Mouse (Mus musculus): ENCODE results near the gene Olfr589. TPM values are rescaled to one million over a fixed set of nuclear protein-coding genes. Genes with fewer than 3 reads are reported as not detected.
"Not testable (repeated sequence)": the region's sequence is repeated elsewhere in the genome, so short reads cannot be mapped to it uniquely, and the experiment has no call there.

Gene Olfr589
- polyA plus RNA-seq (2012; ENCODE audit: insufficient read depth, insufficient read length, missing spikeins), result not detected in 2 replicates

- Histone ChIP-seq H3K4me1 (ENCODE audit: control insufficient read depth, insufficient read depth, insufficient read length, low read length) (no peaks in the 10 kb centered on the region), H3K27ac (replicated peaks; ENCODE audit: low read depth, low read length) (no peak within 1 kb of the TSS), H3K4me3 (ENCODE audit: insufficient read depth, low read depth, low read length) (no peak within 1 kb of the TSS)
Measured at GRCm38 (mm10) chr7:103156256-103156655, at the start of gene Olfr589. Gene Olfr589 (minus strand): TSS chr7:103156356.

- not testable (repeated sequence) for H3K4me1 ChIP-seq (ENCODE audit: control insufficient read depth, insufficient read depth, insufficient read length, low read length); H3K4me3 ChIP-seq (ENCODE audit: insufficient read depth, low read depth, low read length); H3K27ac ChIP-seq (replicated peaks; ENCODE audit: low read depth, low read length)
Measured at GRCm38 (mm10) chr7:103184503-103184902, 28.3 kb upstream of the Olfr589 start, which contains the start of gene Olfr592. Gene Olfr592 (plus strand): TSS chr7:103184803.

DNA sequence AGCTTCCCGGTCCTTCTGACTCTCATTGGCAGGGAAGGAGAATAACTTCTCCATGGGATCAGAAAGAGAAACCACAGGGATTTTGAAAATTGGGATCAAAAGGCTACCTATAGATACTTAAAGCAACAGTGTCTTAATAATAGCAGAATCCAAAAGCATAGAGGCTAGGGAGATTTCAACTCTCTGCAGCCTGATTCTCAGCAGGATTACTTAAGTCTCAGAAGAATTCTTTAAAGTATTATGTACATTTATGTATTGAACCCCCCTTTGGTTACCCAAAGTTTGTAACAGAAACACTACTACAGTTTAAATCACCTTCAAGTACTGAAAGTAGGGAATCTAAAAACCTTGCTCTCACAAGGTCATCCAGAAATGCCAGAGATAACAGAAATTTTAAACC is 22.1 kb upstream of the Olfr589 start, which contains the start of gene Olfr591:
Gene Olfr591 (minus strand): TSS at position 101 of the 400 bp plus-strand sequence.
- no peak within 1 kb of the TSS for H3K4me3 ChIP-seq (ENCODE audit: insufficient read depth, low read depth, low read length)
- no peak within 1 kb of the TSS for H3K27ac ChIP-seq (replicated peaks; ENCODE audit: low read depth, low read length)
- no peaks in the 10 kb centered on the region for H3K4me1 ChIP-seq (ENCODE audit: control insufficient read depth, insufficient read depth, insufficient read length, low read length)

DNA sequence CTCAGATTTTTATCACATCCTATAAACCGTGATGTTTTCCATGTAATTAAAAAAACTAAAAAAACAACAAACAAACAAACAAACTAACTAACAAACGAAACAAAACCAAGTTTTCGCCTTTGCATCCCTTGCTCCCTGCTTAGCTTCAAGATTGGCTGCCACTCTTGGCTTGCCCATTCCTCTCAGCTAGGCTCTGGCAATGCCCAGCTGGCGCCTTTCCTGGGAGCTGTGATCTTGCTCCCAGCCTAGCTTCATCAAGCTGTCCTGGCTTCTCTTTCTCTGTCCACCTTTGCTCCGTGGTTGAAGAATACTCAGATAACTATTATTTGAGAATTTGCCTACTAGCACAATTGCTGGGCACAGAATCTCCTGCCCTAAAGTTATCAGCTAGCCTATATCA is 13.5 kb upstream of the Olfr589 start:
- Histone ChIP-seq H3K4me1 (ENCODE audit: control insufficient read depth, insufficient read depth, insufficient read length, low read length) (no peaks in the 10 kb centered on the region), H3K4me3 (ENCODE audit: insufficient read depth, low read depth, low read length) (no peak overlapping the region)

DNA sequence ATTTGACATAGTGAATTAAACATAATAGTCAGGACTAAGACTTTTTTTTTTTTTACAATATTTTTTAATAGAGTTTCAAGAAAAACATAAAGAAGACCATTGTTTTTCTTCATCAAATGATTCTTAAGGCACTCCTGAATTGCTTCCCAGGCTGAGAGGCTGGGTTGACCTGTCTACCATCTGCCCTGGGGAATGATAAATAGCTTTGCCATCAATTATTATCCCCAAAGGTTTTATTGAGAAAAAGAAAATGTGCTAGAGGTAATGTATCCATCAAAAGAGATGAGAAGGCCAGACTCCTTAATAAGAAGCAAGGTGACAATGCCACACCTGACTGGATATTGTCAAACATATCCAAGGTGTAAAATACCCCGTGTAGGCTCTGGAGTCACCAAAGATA is 15.6 kb downstream of the Olfr589 start, which contains the start of gene Olfr588-ps1:
Gene Olfr588-ps1 (plus strand): TSS at position 301 of the 400 bp plus-strand sequence.
- H3K27ac ChIP-seq (replicated peaks; ENCODE audit: low read depth, low read length), result no peak within 1 kb of the TSS
- H3K4me1 ChIP-seq (ENCODE audit: control insufficient read depth, insufficient read depth, insufficient read length, low read length), result no peaks in the 10 kb centered on the region
- H3K4me3 ChIP-seq (ENCODE audit: insufficient read depth, low read depth, low read length), result no peak within 1 kb of the TSS

More for the DNA sequence above, 13.5 kb upstream of the Olfr589 start:
- H3K27ac ChIP-seq (replicated peaks; ENCODE audit: low read depth, low read length), result no peak overlapping the region

DNA sequence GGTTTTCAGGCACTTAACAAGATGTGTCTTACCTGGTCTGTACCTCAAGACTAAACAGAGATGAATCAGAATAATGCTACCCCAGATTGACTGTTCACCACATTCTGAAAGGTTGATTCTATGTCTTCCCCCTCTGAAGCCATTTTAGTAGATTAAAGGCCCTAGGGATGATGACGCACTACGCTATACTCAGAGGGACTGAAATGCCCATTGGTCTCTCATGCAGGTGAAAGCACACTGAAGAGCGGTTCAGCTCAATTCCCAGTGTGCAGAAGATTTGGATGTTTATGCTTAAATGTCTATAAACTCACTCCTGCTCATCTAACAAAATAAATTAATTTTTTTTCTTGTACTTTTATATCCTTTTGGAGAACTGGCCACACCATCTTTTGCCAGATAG is 30.6 kb downstream of the Olfr589 start, which contains the start of gene Olfr586:
Gene Olfr586 (minus strand): TSS at position 101 of the 400 bp plus-strand sequence.
- H3K4me3 ChIP-seq (ENCODE audit: insufficient read depth, low read depth, low read length), result no peak within 1 kb of the TSS
- no peak within 1 kb of the TSS for H3K27ac ChIP-seq (replicated peaks; ENCODE audit: low read depth, low read length)
- no peaks in the 10 kb centered on the region for H3K4me1 ChIP-seq (ENCODE audit: control insufficient read depth, insufficient read depth, insufficient read length, low read length)

GRCm38 (mm10) chr7:103119406-103119805 is 36.8 kb downstream of the Olfr589 start:
- no peaks in the 10 kb centered on the region for H3K4me1 ChIP-seq (ENCODE audit: control insufficient read depth, insufficient read depth, insufficient read length, low read length)
- no peak overlapping the region for H3K4me3 ChIP-seq (ENCODE audit: insufficient read depth, low read depth, low read length)
- H3K27ac ChIP-seq (replicated peaks; ENCODE audit: low read depth, low read length), result no peak overlapping the region

Other genes starting within 250 kb of the Olfr589 start
- gene Olfr571, start 238.8 kb downstream of the Olfr589 start, polyA plus RNA-seq (2012; ENCODE audit: insufficient read depth, insufficient read length, missing spikeins), result 0.28 TPM in 1 of 2 replicates, not detected in the other
- not detected in 2 replicates for gene Olfr572, start 231.9 kb downstream of the Olfr589 start, polyA plus RNA-seq (2012; ENCODE audit: insufficient read depth, insufficient read length, missing spikeins)
- gene Olfr573-ps1, start 213.8 kb downstream of the Olfr589 start, polyA plus RNA-seq (2012; ENCODE audit: insufficient read depth, insufficient read length, missing spikeins), result not detected in 2 replicates
- not detected in 2 replicates for gene Olfr574, start 207.9 kb downstream of the Olfr589 start, polyA plus RNA-seq (2012; ENCODE audit: insufficient read depth, insufficient read length, missing spikeins)
- gene Olfr575, start 197.6 kb downstream of the Olfr589 start, polyA plus RNA-seq (2012; ENCODE audit: insufficient read depth, insufficient read length, missing spikeins), result not detected in 2 replicates
- gene Olfr576, start 193.7 kb downstream of the Olfr589 start, polyA plus RNA-seq (2012; ENCODE audit: insufficient read depth, insufficient read length, missing spikeins), result not detected in 2 replicates
- not detected in 2 replicates for gene Olfr577, start 180.4 kb downstream of the Olfr589 start, polyA plus RNA-seq (2012; ENCODE audit: insufficient read depth, insufficient read length, missing spikeins)
- not detected in 2 replicates for gene Olfr578, start 167.0 kb downstream of the Olfr589 start, polyA plus RNA-seq (2012; ENCODE audit: insufficient read depth, insufficient read length, missing spikeins)
- not detected in 2 replicates for gene Olfr582, start 118.3 kb downstream of the Olfr589 start, polyA plus RNA-seq (2012; ENCODE audit: insufficient read depth, insufficient read length, missing spikeins)
- not detected in 2 replicates for gene Olfr583, start 105.1 kb downstream of the Olfr589 start, polyA plus RNA-seq (2012; ENCODE audit: insufficient read depth, insufficient read length, missing spikeins)
- gene Olfr584, start 74.5 kb downstream of the Olfr589 start, polyA plus RNA-seq (2012; ENCODE audit: insufficient read depth, insufficient read length, missing spikeins), result not detected in 2 replicates
- not detected in 2 replicates for gene Olfr585, start 58.6 kb downstream of the Olfr589 start, polyA plus RNA-seq (2012; ENCODE audit: insufficient read depth, insufficient read length, missing spikeins)
- gene Olfr586, start 30.7 kb downstream of the Olfr589 start, polyA plus RNA-seq (2012; ENCODE audit: insufficient read depth, insufficient read length, missing spikeins), result not detected in 2 replicates
- gene Olfr588-ps1, start 15.5 kb downstream of the Olfr589 start, polyA plus RNA-seq (2012; ENCODE audit: insufficient read depth, insufficient read length, missing spikeins), result not detected in 2 replicates
- gene Olfr591, start 22.0 kb upstream of the Olfr589 start, polyA plus RNA-seq (2012; ENCODE audit: insufficient read depth, insufficient read length, missing spikeins), result not detected in 2 replicates
- gene Olfr592, start 28.4 kb upstream of the Olfr589 start, polyA plus RNA-seq (2012; ENCODE audit: insufficient read depth, insufficient read length, missing spikeins), result not detected in 2 replicates
- not detected in 2 replicates for gene Olfr593, start 55.5 kb upstream of the Olfr589 start, polyA plus RNA-seq (2012; ENCODE audit: insufficient read depth, insufficient read length, missing spikeins)
- gene Olfr594, start 60.6 kb upstream of the Olfr589 start, polyA plus RNA-seq (2012; ENCODE audit: insufficient read depth, insufficient read length, missing spikeins), result not detected in 2 replicates
- not detected in 2 replicates for gene Usp17ld, start 96.1 kb upstream of the Olfr589 start, polyA plus RNA-seq (2012; ENCODE audit: insufficient read depth, insufficient read length, missing spikeins)
- gene Olfr596, start 149.3 kb upstream of the Olfr589 start, polyA plus RNA-seq (2012; ENCODE audit: insufficient read depth, insufficient read length, missing spikeins), result not detected in 2 replicates
- gene Olfr597, start 160.0 kb upstream of the Olfr589 start, polyA plus RNA-seq (2012; ENCODE audit: insufficient read depth, insufficient read length, missing spikeins), result not detected in 2 replicates
- gene Olfr598, start 167.2 kb upstream of the Olfr589 start, polyA plus RNA-seq (2012; ENCODE audit: insufficient read depth, insufficient read length, missing spikeins), result not detected in 2 replicates
- gene Olfr599, start 179.6 kb upstream of the Olfr589 start, polyA plus RNA-seq (2012; ENCODE audit: insufficient read depth, insufficient read length, missing spikeins), result not detected in 2 replicates
- gene Olfr600, start 193.3 kb upstream of the Olfr589 start, polyA plus RNA-seq (2012; ENCODE audit: insufficient read depth, insufficient read length, missing spikeins), result not detected in 2 replicates
- not detected in 2 replicates for gene Olfr601, start 206.3 kb upstream of the Olfr589 start, polyA plus RNA-seq (2012; ENCODE audit: insufficient read depth, insufficient read length, missing spikeins)
- not detected in 2 replicates for gene Olfr603, start 229.8 kb upstream of the Olfr589 start, polyA plus RNA-seq (2012; ENCODE audit: insufficient read depth, insufficient read length, missing spikeins)